Mouse (Mus musculus) MEL (cell line): ENCODE results near the gene Clmp. TPM values are rescaled to one million over a fixed set of nuclear protein-coding genes. Genes with fewer than 3 reads are reported as not detected.
A peak's percentile ranks its signal among the peaks of the same experiment; 100 is the strongest.

Experiments used
- DNase-seq: peaks from one replicate; pipeline ENCODE4 v3.0.0; 2011; ENCODE audit warnings: low read depth, low spot score
- H3K27ac ChIP-seq: 2 replicates; pipeline ENCODE4 v1.5.1; 2012; ENCODE audit warnings: low read depth, mild to moderate bottlenecking, control low read depth, low read length, moderate library complexity; ENCODE audit not compliant: control insufficient read depth
- H3K27me3 ChIP-seq, 2 experiments: fragments of 150-350 bp in 1 of 2; sonication (generic) in 1 of 2; 2 replicates each; pipeline ENCODE4 v1.6.1; 2012; ENCODE audit warnings: low read length in 2 of 2, mild to moderate bottlenecking in 2 of 2, improper control_type of control experiment in 1 of 2, moderate library complexity in 1 of 2; ENCODE audit not compliant: insufficient read depth in 2 of 2, control insufficient read depth in 1 of 2
- H3K36me3 ChIP-seq, 2 experiments: 2 replicates each; pipeline ENCODE4 v1.6.1; 2012 to 2014; ENCODE audit warnings: low read length in 2 of 2, improper control_type of control experiment in 1 of 2, inconsistent platforms in 1 of 2, mild to moderate bottlenecking in 1 of 2; ENCODE audit not compliant: insufficient read depth in 2 of 2, control insufficient read depth in 1 of 2
- H3K4me1 ChIP-seq, 2 experiments: fragments of 150-350 bp in 1 of 2; sonication (generic) in 1 of 2; 2 replicates each; pipeline ENCODE4 v1.6.1; 2012; ENCODE audit warnings: low read length in 2 of 2, improper control_type of control experiment in 1 of 2, mild to moderate bottlenecking in 1 of 2; ENCODE audit not compliant: insufficient read depth in 2 of 2, control insufficient read depth in 1 of 2
- H3K4me3 ChIP-seq, 2 experiments: fragments of 150-350 bp in 1 of 2; sonication (generic) in 1 of 2; 2 replicates each; pipeline ENCODE4 v1.5.1; 2012; ENCODE audit warnings: low read depth in 2 of 2, low read length in 2 of 2, mild to moderate bottlenecking in 2 of 2, moderate library complexity in 2 of 2, control low read depth in 1 of 2, improper control_type of control experiment in 1 of 2; ENCODE audit not compliant: control insufficient read depth in 1 of 2, insufficient read depth in 1 of 2
- H3K79me2 ChIP-seq: 2 replicates; pipeline ENCODE4 v1.6.1; 2012; ENCODE audit warnings: mild to moderate bottlenecking, low read length, moderate library complexity; ENCODE audit not compliant: control insufficient read depth, poor library complexity, insufficient read depth
- H3K9ac ChIP-seq: 2 replicates; pipeline ENCODE4 v1.6.1; 2012; ENCODE audit warnings: low read depth, mild to moderate bottlenecking, control low read depth, low read length, moderate library complexity; ENCODE audit not compliant: control insufficient read depth, poor library complexity, severe bottlenecking
- H3K9me3 ChIP-seq: fragments of 150-350 bp; sonication (generic); replicated peaks from 2 replicates; pipeline ENCODE4 v1.6.1; 2012; ENCODE audit warnings: mild to moderate bottlenecking, low read length, improper control_type of control experiment, moderate library complexity; ENCODE audit not compliant: insufficient read depth
- CHD2 ChIP-seq: IDR thresholded peaks from 2 replicates; pipeline ENCODE4 v1.6.1; 2011; ENCODE audit warnings: low read length, improper control_type of control experiment
- CTCF ChIP-seq, 3 experiments: IDR thresholded peaks in 2 of 3; conservative IDR thresholded peaks in 1 of 3; 2 replicates each; pipeline ENCODE4 v1.5.1; 2011 to 2012; ENCODE audit warnings: low read length in 3 of 3, low read depth in 2 of 3, mild to moderate bottlenecking in 2 of 3, improper control_type of control experiment in 1 of 3, inconsistent platforms in 1 of 3, mixed read lengths in 1 of 3, moderate library complexity in 1 of 3; ENCODE audit not compliant: control insufficient read depth in 1 of 3, insufficient read depth in 1 of 3, poor library complexity in 1 of 3, severe bottlenecking in 1 of 3
- MXI1 ChIP-seq: IDR thresholded peaks from 2 replicates; pipeline ENCODE4 v1.6.1; 2011; ENCODE audit warnings: mild to moderate bottlenecking, low read depth, low read length, improper control_type of control experiment
- RAD21 ChIP-seq: IDR thresholded peaks from 2 replicates; pipeline ENCODE4 v1.6.1; 2011; ENCODE audit warnings: mild to moderate bottlenecking, low read depth, low read length, improper control_type of control experiment
- SIN3A ChIP-seq: IDR thresholded peaks from 2 replicates; pipeline ENCODE4 v1.6.1; 2012; ENCODE audit warnings: low read length, improper control_type of control experiment, inconsistent platforms
- TBP ChIP-seq: IDR thresholded peaks from 2 replicates; pipeline ENCODE4 v1.8.0; 2011; ENCODE audit warnings: low read depth, low read length, improper control_type of control experiment
- ZKSCAN1 ChIP-seq: IDR thresholded peaks from 2 replicates; pipeline ENCODE4 v1.6.1; 2012; ENCODE audit warnings: low read depth, mild to moderate bottlenecking, inconsistent platforms, low read length, improper control_type of control experiment, moderate library complexity
- polyA plus RNA-seq, 2 experiments: library from polyadenylated mRNA; stranded (reverse) in 1 of 2; unstranded in 1 of 2; fragments of >175 nt in 1 of 2; fragments of >200 nt in 1 of 2; gene quantifications; 2 replicates each; pipeline versions ENCODE4 v1.2.1 to v1.2.4; 2012; ENCODE audit warnings: low replicate concordance in 2 of 2, low read depth in 1 of 2; ENCODE audit not compliant: insufficient read length in 2 of 2, insufficient read depth in 1 of 2, missing spikeins in 1 of 2
- total RNA-seq: library from RNA; depleted of rRNA; stranded (reverse); fragments of 300-350 nt; gene quantifications from 2 replicates; pipeline ENCODE4 v1.2.3, GENCODE M21; 2012

Gene Clmp
- total and polyA plus RNA-seq, 3 experiments: not detected

GRCm38 (mm10) chr9:40807289-40807920 lies 121.6 kb downstream of the Clmp start:
- no peak overlapping the region for H3K4me3 ChIP-seq
- H3K27me3 ChIP-seq: no peaks in the 10 kb centered on the region
- H3K9me3 ChIP-seq: no peaks in the 10 kb centered on the region
- H3K36me3 ChIP-seq: peaks cover 2 to 3% of the 10 kb centered on the region in 2 experiments; a peak in 2 of 4 replicates
- peak overlapping the region; percentile 24 for H3K27ac ChIP-seq
- TF ChIP-seq CTCF (IDR thresholded peaks at IDR 0.05 in 2 of 3, conservative IDR thresholded peaks at IDR 0.05 in 1 of 3; ENCODE audit: control insufficient read depth in 1 of 3, insufficient read depth in 1 of 3, low read depth in 2 of 3, low read length in 3 of 3, poor library complexity in 1 of 3, severe bottlenecking in 1 of 3) (peak in 2 of 3 experiments; percentile 15 to 23; a peak in 1 of 6 replicates), SIN3A (peak; percentile 23; the same call in 1 of the 2 replicates), CHD2 (peak; percentile 18; the same call in 1 of the 2 replicates), TBP (no peak; the same call in 1 of the 2 replicates)
- TF ChIP-seq, all 39 proteins: peak for 3
- Histone ChIP-seq H3K79me2 (peaks cover 13% of the 10 kb centered on the region), H3K9ac (no peak overlapping the region), H3K4me1 (no peaks in the 10 kb centered on the region)
- DNase-seq: peak; percentile 78

GRCm38 (mm10) chr9:40808061-40808906 lies 122.5 kb downstream of the Clmp start:
- TF ChIP-seq ZKSCAN1: peak; percentile 82
- no peak for TF ChIP-seq RAD21
- TF ChIP-seq MXI1: no peak
- peak; percentile 59 for DNase-seq
- no peak overlapping the region for H3K27ac ChIP-seq
- H3K4me3 ChIP-seq: no peak overlapping the region
- no peak overlapping the region for H3K9ac ChIP-seq
- no peaks in the 10 kb centered on the region for H3K27me3 ChIP-seq
- H3K79me2 ChIP-seq: peaks cover 9% of the 10 kb centered on the region
- peaks cover 2 to 3% of the 10 kb centered on the region in 2 experiments; a peak in 2 of 4 replicates for H3K36me3 ChIP-seq
- H3K4me1 ChIP-seq: no peaks in the 10 kb centered on the region
- H3K9me3 ChIP-seq: no peaks in the 10 kb centered on the region

- Histone ChIP-seq H3K36me3 (peaks cover under 1 to 3% of the 10 kb centered on the region in 2 experiments; a peak in 3 of 4 replicates), H3K9ac (no peak overlapping the region), H3K27me3 (no peaks in the 10 kb centered on the region), H3K79me2 (peaks cover 3% of the 10 kb centered on the region), H3K27ac (no peak overlapping the region), H3K4me1 (no peaks in the 10 kb centered on the region), H3K4me3 (no peak overlapping the region), H3K9me3 (no peaks in the 10 kb centered on the region)
- TF ChIP-seq SIN3A: no peak
- no peak for DNase-seq
Measured at GRCm38 (mm10) chr9:40808907-40809280, 123.1 kb downstream of the Clmp start.
